Mouse (Mus musculus) MEL (cell line): ENCODE measurements at regions not wholly inside any gene's neighbourhood (a gene's known extent, or its start where the extent isn't known, plus 50 kb on each side); places are given as distances from the start of the nearest gene placed in this dataset.

ENCODE experiments used
- DNase-seq: peaks from one replicate; pipeline ENCODE4 v3.0.0; 2011; ENCODE audit warnings: low read depth, low spot score
- H3K27ac ChIP-seq: 2 replicates; pipeline ENCODE4 v1.5.1; 2012; ENCODE audit warnings: low read depth, mild to moderate bottlenecking, control low read depth, low read length, moderate library complexity; ENCODE audit not compliant: control insufficient read depth
- H3K27me3 ChIP-seq, 2 experiments: fragments of 150-350 bp in 1 of 2; sonication (generic) in 1 of 2; 2 replicates each; pipeline ENCODE4 v1.6.1; 2012; ENCODE audit warnings: low read length in 2 of 2, mild to moderate bottlenecking in 2 of 2, improper control_type of control experiment in 1 of 2, moderate library complexity in 1 of 2; ENCODE audit not compliant: insufficient read depth in 2 of 2, control insufficient read depth in 1 of 2
- H3K36me3 ChIP-seq, 2 experiments: 2 replicates each; pipeline ENCODE4 v1.6.1; 2012 to 2014; ENCODE audit warnings: low read length in 2 of 2, improper control_type of control experiment in 1 of 2, inconsistent platforms in 1 of 2, mild to moderate bottlenecking in 1 of 2; ENCODE audit not compliant: insufficient read depth in 2 of 2, control insufficient read depth in 1 of 2
- H3K4me1 ChIP-seq, 2 experiments: fragments of 150-350 bp in 1 of 2; sonication (generic) in 1 of 2; 2 replicates each; pipeline ENCODE4 v1.6.1; 2012; ENCODE audit warnings: low read length in 2 of 2, improper control_type of control experiment in 1 of 2, mild to moderate bottlenecking in 1 of 2; ENCODE audit not compliant: insufficient read depth in 2 of 2, control insufficient read depth in 1 of 2
- H3K4me3 ChIP-seq, 2 experiments: fragments of 150-350 bp in 1 of 2; sonication (generic) in 1 of 2; 2 replicates each; pipeline ENCODE4 v1.5.1; 2012; ENCODE audit warnings: low read depth in 2 of 2, low read length in 2 of 2, mild to moderate bottlenecking in 2 of 2, moderate library complexity in 2 of 2, control low read depth in 1 of 2, improper control_type of control experiment in 1 of 2; ENCODE audit not compliant: control insufficient read depth in 1 of 2, insufficient read depth in 1 of 2
- H3K79me2 ChIP-seq: 2 replicates; pipeline ENCODE4 v1.6.1; 2012; ENCODE audit warnings: mild to moderate bottlenecking, low read length, moderate library complexity; ENCODE audit not compliant: control insufficient read depth, poor library complexity, insufficient read depth
- H3K9ac ChIP-seq: 2 replicates; pipeline ENCODE4 v1.6.1; 2012; ENCODE audit warnings: low read depth, mild to moderate bottlenecking, control low read depth, low read length, moderate library complexity; ENCODE audit not compliant: control insufficient read depth, poor library complexity, severe bottlenecking
- H3K9me3 ChIP-seq: fragments of 150-350 bp; sonication (generic); replicated peaks from 2 replicates; pipeline ENCODE4 v1.6.1; 2012; ENCODE audit warnings: mild to moderate bottlenecking, low read length, improper control_type of control experiment, moderate library complexity; ENCODE audit not compliant: insufficient read depth
- BHLHE40 ChIP-seq: IDR thresholded peaks from 2 replicates; pipeline ENCODE4 v1.6.1; 2012; ENCODE audit warnings: low read depth, mild to moderate bottlenecking, inconsistent platforms, low read length, improper control_type of control experiment, borderline replicate concordance
- CHD1 ChIP-seq: IDR thresholded peaks from 2 replicates; pipeline ENCODE4 v1.6.1; 2012; ENCODE audit warnings: low read depth, mild to moderate bottlenecking, inconsistent platforms, low read length, improper control_type of control experiment
- CHD2 ChIP-seq: IDR thresholded peaks from 2 replicates; pipeline ENCODE4 v1.6.1; 2011; ENCODE audit warnings: low read length, improper control_type of control experiment
- CTCF ChIP-seq, 3 experiments: IDR thresholded peaks in 2 of 3; conservative IDR thresholded peaks in 1 of 3; 2 replicates each; pipeline ENCODE4 v1.5.1; 2011 to 2012; ENCODE audit warnings: low read length in 3 of 3, low read depth in 2 of 3, mild to moderate bottlenecking in 2 of 3, improper control_type of control experiment in 1 of 3, inconsistent platforms in 1 of 3, mixed read lengths in 1 of 3, moderate library complexity in 1 of 3; ENCODE audit not compliant: control insufficient read depth in 1 of 3, insufficient read depth in 1 of 3, poor library complexity in 1 of 3, severe bottlenecking in 1 of 3
- E2F4 ChIP-seq: IDR thresholded peaks from 2 replicates; pipeline ENCODE4 v1.6.1; 2011; ENCODE audit warnings: low read depth, low read length, improper control_type of control experiment, borderline replicate concordance
- ELF1 ChIP-seq: IDR thresholded peaks from 2 replicates; pipeline ENCODE4 v1.6.1; 2014; ENCODE audit warnings: low read depth, mild to moderate bottlenecking, inconsistent platforms, low read length, improper control_type of control experiment, moderate library complexity
- EP300 ChIP-seq, 2 experiments: IDR thresholded peaks; 2 replicates each; pipeline ENCODE4 v1.6.1; 2011; ENCODE audit warnings: improper control_type of control experiment in 2 of 2, low read length in 2 of 2, low read depth in 1 of 2, mild to moderate bottlenecking in 1 of 2
- ETS1 ChIP-seq: IDR thresholded peaks from 2 replicates; pipeline ENCODE4 v1.6.1; 2012; ENCODE audit warnings: low read depth, mild to moderate bottlenecking, inconsistent platforms, low read length, improper control_type of control experiment, moderate library complexity
- GABPA ChIP-seq: IDR thresholded peaks from 2 replicates; pipeline ENCODE4 v1.6.1; 2012; ENCODE audit warnings: low read depth, mild to moderate bottlenecking, inconsistent platforms, low read length, improper control_type of control experiment, moderate library complexity
- HCFC1 ChIP-seq: IDR thresholded peaks from 2 replicates; pipeline ENCODE4 v1.6.1; 2012; ENCODE audit warnings: low read depth, mild to moderate bottlenecking, inconsistent platforms, low read length, improper control_type of control experiment, moderate library complexity
- JUND ChIP-seq: IDR thresholded peaks from 2 replicates; pipeline ENCODE4 v1.6.1; 2011; ENCODE audit warnings: low read depth, mild to moderate bottlenecking, improper control_type of control experiment, low read length
- MAZ ChIP-seq: IDR thresholded peaks from 2 replicates; pipeline ENCODE4 v1.6.1; 2012; ENCODE audit warnings: low read depth, mild to moderate bottlenecking, inconsistent platforms, low read length, improper control_type of control experiment
- MXI1 ChIP-seq: IDR thresholded peaks from 2 replicates; pipeline ENCODE4 v1.6.1; 2011; ENCODE audit warnings: mild to moderate bottlenecking, low read depth, low read length, improper control_type of control experiment
- MYB ChIP-seq: IDR thresholded peaks from 2 replicates; pipeline ENCODE4 v1.6.1; 2011; ENCODE audit warnings: mild to moderate bottlenecking, low read depth, low read length, improper control_type of control experiment
- MYC ChIP-seq: IDR thresholded peaks from 2 replicates; pipeline ENCODE4 v1.6.1; 2011; ENCODE audit warnings: low read depth, mild to moderate bottlenecking, low read length, improper control_type of control experiment, moderate library complexity
- NELFE ChIP-seq: IDR thresholded peaks from 2 replicates; pipeline ENCODE4 v1.6.1; 2011; ENCODE audit warnings: low read depth, low read length, improper control_type of control experiment
- NRF1 ChIP-seq: IDR thresholded peaks from 2 replicates; pipeline ENCODE4 v1.6.1; 2014; ENCODE audit warnings: low read depth, mild to moderate bottlenecking, inconsistent platforms, low read length, improper control_type of control experiment, moderate library complexity; ENCODE audit not compliant: poor library complexity, insufficient read depth, severe bottlenecking
- POLR2A ChIP-seq, 2 experiments: IDR thresholded peaks; 2 replicates each; pipeline ENCODE4 v1.6.1; 2011 to 2012; ENCODE audit warnings: low read length in 2 of 2, mild to moderate bottlenecking in 2 of 2, control low read depth in 1 of 2, improper control_type of control experiment in 1 of 2, low read depth in 1 of 2, moderate library complexity in 1 of 2; ENCODE audit not compliant: control insufficient read depth in 1 of 2, insufficient read depth in 1 of 2, poor library complexity in 1 of 2
- RAD21 ChIP-seq: IDR thresholded peaks from 2 replicates; pipeline ENCODE4 v1.6.1; 2011; ENCODE audit warnings: mild to moderate bottlenecking, low read depth, low read length, improper control_type of control experiment
- SMC3 ChIP-seq: IDR thresholded peaks from 2 replicates; pipeline ENCODE4 v1.6.1; 2011; ENCODE audit warnings: low read depth, low read length, improper control_type of control experiment
- TAL1 ChIP-seq: IDR thresholded peaks from 2 replicates; pipeline ENCODE4 v1.6.1; 2012; ENCODE audit warnings: mild to moderate bottlenecking, inconsistent platforms, low read length, moderate library complexity, mixed read lengths
- TCF12 ChIP-seq: IDR thresholded peaks from 2 replicates; pipeline ENCODE4 v1.6.1; 2014; ENCODE audit warnings: low read depth, mild to moderate bottlenecking, inconsistent platforms, low read length, improper control_type of control experiment, moderate library complexity
- USF1 ChIP-seq: IDR thresholded peaks from 2 replicates; pipeline ENCODE4 v1.6.1; 2014; ENCODE audit warnings: low read depth, mild to moderate bottlenecking, inconsistent platforms, low read length, improper control_type of control experiment, moderate library complexity
- USF2 ChIP-seq, 2 experiments: IDR thresholded peaks; 2 replicates each; pipeline ENCODE4 v1.6.1; 2011 to 2012; ENCODE audit warnings: improper control_type of control experiment in 2 of 2, low read length in 2 of 2, borderline replicate concordance in 1 of 2, inconsistent platforms in 1 of 2, low read depth in 1 of 2, mild to moderate bottlenecking in 1 of 2; ENCODE audit not compliant: insufficient read depth in 1 of 2
- ZKSCAN1 ChIP-seq: IDR thresholded peaks from 2 replicates; pipeline ENCODE4 v1.6.1; 2012; ENCODE audit warnings: low read depth, mild to moderate bottlenecking, inconsistent platforms, low read length, improper control_type of control experiment, moderate library complexity
- ZMIZ1 ChIP-seq: IDR thresholded peaks from 2 replicates; pipeline ENCODE4 v1.6.1; 2012; ENCODE audit warnings: low read depth, mild to moderate bottlenecking, inconsistent platforms, low read length, improper control_type of control experiment, moderate library complexity
- ZNF384 ChIP-seq: IDR thresholded peaks from 2 replicates; pipeline ENCODE4 v1.6.1; 2012; ENCODE audit warnings: low read depth, mild to moderate bottlenecking, inconsistent platforms, low read length, improper control_type of control experiment

DNA sequence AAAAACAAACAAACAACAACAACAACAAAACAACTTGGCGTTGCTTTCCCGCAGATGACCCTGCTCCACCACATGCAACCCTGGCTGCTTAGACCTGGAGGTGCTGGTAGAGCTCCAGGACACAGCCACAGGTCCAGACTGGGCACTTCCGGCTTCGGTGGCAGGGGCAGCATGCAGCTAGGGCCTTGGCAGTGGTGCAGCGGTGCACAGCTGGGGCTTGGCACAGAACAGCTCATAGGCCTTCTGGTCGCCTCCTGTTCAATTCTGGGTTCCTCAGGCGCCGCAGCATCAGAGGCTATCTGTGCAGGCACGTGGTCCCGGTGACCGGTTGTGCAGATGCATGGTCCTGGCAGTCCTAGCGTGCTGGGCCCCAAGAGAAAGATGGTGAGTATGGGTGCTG, 1492.4 kb downstream of the Tbl1xr1 start:
- Histone ChIP-seq H3K9ac (no peak overlapping the region), H3K9me3 (no peaks in the 10 kb centered on the region), H3K27ac (no peak overlapping the region), H3K79me2 (no peaks in the 10 kb centered on the region), H3K36me3 (no peaks in the 10 kb centered on the region), H3K27me3 (no peaks in the 10 kb centered on the region), H3K4me1 (no peaks in the 10 kb centered on the region), H3K4me3 (no peak overlapping the region)
- no peak for TF ChIP-seq TCF12
- TF ChIP-seq JUND: no peak
- TF ChIP-seq POLR2A (IDR thresholded peaks at IDR 0.05; ENCODE audit: control insufficient read depth in 1 of 2, insufficient read depth in 1 of 2, low read depth in 1 of 2, low read length in 2 of 2, poor library complexity in 1 of 2): no peak
- TF ChIP-seq MAZ: no peak
- TF ChIP-seq E2F4: no peak
- TF ChIP-seq TAL1: no peak
- no peak for TF ChIP-seq SMC3
- TF ChIP-seq ELF1: no peak
- TF ChIP-seq CTCF (IDR thresholded peaks at IDR 0.05 in 2 of 3, conservative IDR thresholded peaks at IDR 0.05 in 1 of 3; ENCODE audit: control insufficient read depth in 1 of 3, insufficient read depth in 1 of 3, low read depth in 2 of 3, low read length in 3 of 3, poor library complexity in 1 of 3, severe bottlenecking in 1 of 3): no peak
- TF ChIP-seq CHD1: no peak
- no peak for TF ChIP-seq ZNF384
- TF ChIP-seq GABPA: no peak
- TF ChIP-seq HCFC1: no peak
- no peak for TF ChIP-seq RAD21
- no peak for TF ChIP-seq NELFE
- TF ChIP-seq NRF1: no peak
- DNase-seq: no peak

DNA sequence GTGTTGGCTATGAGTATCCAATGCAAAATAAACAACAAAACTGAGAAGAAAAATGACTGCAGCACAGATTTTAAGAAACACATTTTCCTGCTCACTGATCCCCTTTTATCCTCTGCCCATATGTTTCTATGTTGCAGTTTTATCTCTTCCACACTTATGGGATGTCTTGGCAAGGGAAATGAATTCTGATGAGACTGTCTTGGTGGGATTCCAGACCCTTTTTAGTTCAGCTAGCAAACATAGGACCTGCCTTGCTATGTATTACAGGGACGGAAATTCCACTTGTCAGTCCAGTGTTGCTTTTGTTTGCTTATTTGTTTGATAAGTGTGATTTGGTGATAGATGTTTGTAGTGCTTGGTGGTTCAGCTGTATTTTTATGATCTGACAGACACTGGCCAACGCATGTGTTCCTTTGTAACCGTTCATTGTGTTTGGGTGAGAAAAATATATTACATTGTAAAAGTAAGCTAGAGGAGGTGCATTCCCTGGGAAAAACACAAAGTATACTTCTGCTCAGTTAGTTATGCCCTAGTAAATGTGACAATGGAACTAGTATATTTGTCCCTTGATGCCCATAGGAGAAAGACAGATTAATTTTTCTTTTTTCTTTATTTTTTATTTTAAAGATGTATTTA, 1516.2 kb downstream of the Tbl1xr1 start:
- Histone ChIP-seq H3K79me2 (no peaks in the 10 kb centered on the region), H3K27me3 (no peaks in the 10 kb centered on the region), H3K36me3 (no peaks in the 10 kb centered on the region), H3K4me3 (no peak overlapping the region), H3K27ac (no peak overlapping the region), H3K9ac (no peak overlapping the region), H3K4me1 (no peaks in the 10 kb centered on the region), H3K9me3 (no peaks in the 10 kb centered on the region)
- DNase-seq: no peak
- TF ChIP-seq USF1: no peak
- TF ChIP-seq CHD1: no peak
- TF ChIP-seq HCFC1: no peak
- TF ChIP-seq RAD21: no peak
- TF ChIP-seq TAL1: no peak
- TF ChIP-seq MXI1: no peak
- TF ChIP-seq MYB: no peak
- no peak for TF ChIP-seq BHLHE40
- no peak for TF ChIP-seq E2F4
- TF ChIP-seq MYC: no peak
- no peak for TF ChIP-seq ZMIZ1
- no peak for TF ChIP-seq ZKSCAN1
- TF ChIP-seq USF2 (IDR thresholded peaks at IDR 0.05; ENCODE audit: borderline replicate concordance in 1 of 2, insufficient read depth in 1 of 2, low read depth in 1 of 2, low read length in 2 of 2): no peak
- TF ChIP-seq MAZ: no peak
- no peak for TF ChIP-seq ZNF384
- no peak for TF ChIP-seq CTCF (IDR thresholded peaks at IDR 0.05 in 2 of 3, conservative IDR thresholded peaks at IDR 0.05 in 1 of 3; ENCODE audit: control insufficient read depth in 1 of 3, insufficient read depth in 1 of 3, low read depth in 2 of 3, low read length in 3 of 3, poor library complexity in 1 of 3, severe bottlenecking in 1 of 3)
- TF ChIP-seq CHD2: no peak
- TF ChIP-seq ETS1: no peak
- TF ChIP-seq EP300 (IDR thresholded peaks at IDR 0.05; ENCODE audit: low read depth in 1 of 2, low read length in 2 of 2): no peak
- TF ChIP-seq JUND: no peak
